Mouse (Mus musculus): Measurements from ENCODE around the gene Slc44a1.

DNA sequence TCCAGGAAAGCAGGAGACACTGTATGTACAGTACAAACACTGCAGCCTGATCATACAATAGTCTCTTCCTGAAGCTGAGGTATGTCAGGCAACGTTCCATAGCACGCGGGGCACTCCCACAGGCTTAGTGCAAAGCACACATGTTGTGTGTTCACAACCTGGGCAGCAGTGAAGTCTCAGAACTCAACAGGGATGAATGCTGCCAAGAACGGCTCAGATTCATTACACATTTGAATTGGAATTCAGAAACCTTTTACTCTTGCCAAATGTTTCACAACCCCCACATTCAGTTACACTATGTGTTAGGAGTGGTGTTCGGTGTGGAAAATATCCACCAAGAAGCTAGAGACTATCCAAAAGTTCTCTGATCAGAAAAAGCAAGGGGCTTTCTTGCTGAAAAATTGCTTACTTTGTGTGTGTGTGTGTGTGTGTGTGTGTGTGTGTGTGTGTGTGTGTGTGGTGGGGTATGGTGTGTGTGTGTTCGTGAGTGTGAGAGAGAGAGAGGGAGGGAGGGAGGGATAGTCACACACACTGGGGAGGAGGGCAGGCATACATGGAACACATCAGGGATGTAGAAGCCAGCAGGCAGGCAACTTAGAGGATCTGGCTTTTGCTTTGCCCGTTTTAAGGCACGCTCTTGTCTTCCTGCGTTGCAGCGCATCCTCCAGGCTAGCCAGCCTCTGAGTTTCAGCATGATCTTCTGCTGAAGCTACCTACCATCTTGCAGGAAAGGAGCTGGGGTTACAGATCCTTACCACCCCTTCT, 24.2 kb upstream of the Slc44a1 start:
- no peak for TF ChIP-seq POU5F1 (IDR thresholded peaks at IDR 0.05; ENCODE audit: borderline replicate concordance, low read length)
- TF ChIP-seq CTCF (conservative IDR thresholded peaks at IDR 0.05; ENCODE audit: low read length), result no peak

Measured in E14TG2a.4 (cell line).